Mouse (Mus musculus): Measurements from ENCODE around the gene Spred1. TPM values are rescaled to one million over a fixed set of nuclear protein-coding genes. Genes with fewer than 3 reads are reported as not detected.

The Spred1 gene
- polyA plus RNA-seq (2014; fragmentation: Illumina TruSeq; extraction: RNeasy Lipid Tissue Mini Kit (QIAGEN cat#74804); ENCODE audit: low read depth, low replicate concordance): 294 TPM

DNA sequence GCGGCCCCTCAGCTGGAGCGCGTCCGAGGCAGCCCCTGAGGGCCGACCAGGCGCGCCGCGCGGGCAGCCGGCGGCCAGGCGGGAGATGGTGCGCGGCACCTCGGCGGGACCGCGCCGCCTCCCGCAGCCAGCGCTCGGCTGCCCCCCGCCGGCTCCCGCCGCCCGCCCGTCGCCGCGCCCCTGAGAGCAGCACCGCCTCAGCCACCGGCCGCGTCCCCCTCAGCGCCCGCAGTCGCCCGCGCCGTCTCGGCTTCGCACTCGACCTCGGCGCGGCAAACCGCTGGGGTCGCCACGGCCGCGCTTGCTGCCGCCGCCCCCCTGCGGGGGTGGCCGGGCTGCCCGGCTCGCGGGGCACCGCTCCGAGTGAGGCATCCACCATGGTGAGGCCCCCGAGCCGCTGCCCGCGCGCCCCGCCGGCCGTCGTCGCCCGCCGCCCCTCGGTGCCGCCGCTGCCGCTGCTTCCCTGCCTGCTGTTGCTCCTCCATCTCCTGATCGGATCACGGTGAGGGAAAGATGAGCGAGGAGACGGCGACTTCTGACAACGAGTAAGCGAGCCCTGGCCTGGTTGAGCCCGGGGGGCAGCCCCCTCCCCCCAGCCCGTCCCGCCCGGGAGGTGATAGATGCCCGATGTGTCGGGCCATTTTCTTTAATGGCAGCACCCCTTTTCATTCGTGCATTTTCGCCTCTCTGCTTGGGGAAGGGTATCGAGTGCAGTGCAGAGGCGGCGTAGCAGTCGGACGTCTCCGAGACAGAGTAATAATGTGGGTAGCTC, at the start of gene Spred1:
Spred1 (plus strand) TSS at position 163 of the 772 bp plus-strand sequence.

Other genes with a start within 250 kb of the Spred1 start
- not detected for gene Tmco5, start 242.7 kb upstream of the Spred1 start, polyA plus RNA-seq (2014; fragmentation: Illumina TruSeq; extraction: RNeasy Lipid Tissue Mini Kit (QIAGEN cat#74804); ENCODE audit: low read depth, low replicate concordance)
- 126 TPM for gene Fam98b, start 128.4 kb downstream of the Spred1 start, polyA plus RNA-seq (2014; fragmentation: Illumina TruSeq; extraction: RNeasy Lipid Tissue Mini Kit (QIAGEN cat#74804); ENCODE audit: low read depth, low replicate concordance)
- 0.82 TPM for gene Rasgrp1, start 221.6 kb downstream of the Spred1 start, polyA plus RNA-seq (2014; fragmentation: Illumina TruSeq; extraction: RNeasy Lipid Tissue Mini Kit (QIAGEN cat#74804); ENCODE audit: low read depth, low replicate concordance)

Measured in adrenal gland, adult 10 weeks (tissue).